ENCODE assay signal across 21 mouse cellular contexts in the genomic region with DNA sequence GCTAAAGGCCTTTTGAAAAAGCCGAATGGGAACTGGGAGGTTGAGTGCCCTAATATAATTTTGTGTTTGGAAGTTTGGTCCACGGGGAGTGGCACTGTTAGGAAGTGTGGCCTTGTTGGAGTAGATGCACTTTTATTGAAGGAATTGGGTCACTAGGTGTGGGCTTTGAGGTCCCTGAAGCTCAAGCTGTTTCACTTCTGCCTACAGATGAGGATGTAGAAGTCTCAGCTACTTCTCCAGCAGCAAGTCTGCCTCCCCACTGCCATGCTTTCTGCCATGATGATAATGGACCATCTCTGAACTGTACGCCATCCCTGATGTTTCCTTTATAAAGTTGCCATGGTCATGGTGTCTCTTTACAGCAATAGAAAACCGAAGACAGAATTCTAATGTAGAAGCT. TPM values are rescaled to one million over a fixed set of nuclear protein-coding genes. Genes with fewer than 3 reads are reported as not detected.
"Had no signal": no experiment of that assay in that cellular context is flagged by ENCODE, and none has a peak within 500 bp of the region (broad histone marks: within the 10 kb centered on the region; RNA-seq: fewer than 3 reads in every experiment).

No protein-coding gene starts in this region.

- H3K27me3 ChIP-seq: liver, embryonic 12.5 days; megakaryocyte, embryonic 14.5 days; midbrain, embryonic 12.5 days; neural tube, embryonic 12.5 days; stomach, embryonic 15.5 days had no signal

- H3K9ac ChIP-seq: liver, embryonic 12.5 days; liver, embryonic 14.5 days; lung, embryonic 14.5 days; midbrain, embryonic 12.5 days; neural tube, embryonic 12.5 days; stomach, embryonic 15.5 days had no signal

- DNase-seq: lung, adult 18-20 months; lung, embryonic 14.5 days; lung, postnatal 10 days; lung, postnatal 36 days; midbrain, embryonic 14.5 days; right cerebral cortex, postnatal 14 days; thymus, adult 2 months; thymus, postnatal 25 days; thymus, postnatal 4 days had no signal

- ATAC-seq: liver, embryonic 12.5 days had no signal

- H3K36me3 ChIP-seq: liver, embryonic 12.5 days; neural tube, embryonic 12.5 days; stomach, embryonic 15.5 days had no signal

- H3K4me3 ChIP-seq: liver, embryonic 12.5 days; megakaryocyte, embryonic 14.5 days; midbrain, embryonic 12.5 days; neural tube, embryonic 12.5 days; stomach, embryonic 15.5 days had no signal

- H3K27ac ChIP-seq: liver, embryonic 12.5 days; liver, embryonic 14.5 days; macrophage; midbrain, embryonic 12.5 days; neural tube, embryonic 12.5 days; stomach, embryonic 15.5 days; stomach, postnatal 0 days had no signal

- H3K9me3 ChIP-seq: liver, embryonic 12.5 days; megakaryocyte, embryonic 14.5 days; midbrain, embryonic 12.5 days; neural tube, embryonic 12.5 days; stomach, embryonic 15.5 days had no signal

- H3K4me2 ChIP-seq: liver, embryonic 12.5 days; lung, embryonic 14.5 days; midbrain, embryonic 12.5 days; neural tube, embryonic 12.5 days; stomach, embryonic 15.5 days had no signal

- H3K4me1 ChIP-seq: liver, embryonic 12.5 days; megakaryocyte, embryonic 14.5 days; midbrain, embryonic 12.5 days; neural tube, embryonic 12.5 days; stomach, embryonic 15.5 days had no signal

RNA-seq across cellular contexts. Expression of a gene that starts 34.5 kb away (rescaled TPM):
- total RNA-seq: monocyte, adult 5-6 weeks; neutrophil, adult 5-6 weeks had no signal
- polyA plus RNA-seq: liver, embryonic 12.5 days; macrophage; spleen, adult 2 months; urinary bladder, adult 2 months had no signal
